Mouse (Mus musculus) olfactory bulb, adult 2 months (tissue): ENCODE measurements around the gene Grk4. TPM values are rescaled to one million over a fixed set of nuclear protein-coding genes. Genes with fewer than 3 reads are reported as not detected.

Source experiments
- H3K27ac ChIP-seq: fragments of 200-500 bp; 2 replicates; pipeline ENCODE4 v1.5.1; 2012; ENCODE audit warnings: low read depth, low read length; ENCODE audit not compliant: insufficient read depth
- H3K4me1 ChIP-seq: fragments of 200-500 bp; 2 replicates; pipeline ENCODE4 v1.6.1; 2012; ENCODE audit warnings: low read length; ENCODE audit not compliant: control insufficient read depth, insufficient read depth
- H3K4me3 ChIP-seq: fragments of 200-500 bp; 2 replicates; pipeline ENCODE4 v1.5.1; 2012; ENCODE audit warnings: mild to moderate bottlenecking, low read depth, low read length, moderate library complexity; ENCODE audit not compliant: insufficient read depth
- CTCF ChIP-seq: fragments of 200-500 bp; IDR thresholded peaks from 2 replicates; pipeline ENCODE4 v1.5.1; 2012; ENCODE audit warnings: low read depth, mild to moderate bottlenecking, low read length, moderate library complexity; ENCODE audit not compliant: insufficient read depth
- POLR2A ChIP-seq: fragments of 200-500 bp; IDR thresholded peaks from 2 replicates; pipeline ENCODE4 v1.6.1; 2012; ENCODE audit warnings: mild to moderate bottlenecking, low read depth, low read length, moderate library complexity; ENCODE audit not compliant: insufficient read depth
- WGBS: fragments of 180-500 bp; shearing (Covaris S2); methylation state at CpG from one replicate; pipeline ENCODE4 v1.1.7; 2018; 5-methylcytosine and 5-hydroxymethylcytosine counted together
- polyA plus RNA-seq: library from polyadenylated mRNA; stranded (reverse); fragments of >200 nt; gene quantifications from 2 replicates; pipeline ENCODE4 v1.2.4, GENCODE M21; 2012; ENCODE audit warnings: low replicate concordance; ENCODE audit not compliant: missing spikeins, insufficient read depth, insufficient read length

Gene Grk4
- polyA plus RNA-seq, 1 experiment: not detected

- WGBS: under 1% methylated on average over 19 of the region's 19 CpGs
- Histone ChIP-seq H3K27ac (peak overlapping the region; percentile 44), H3K4me3 (peak overlapping the region; percentile 89), H3K4me1 (peaks cover 5% of the 10 kb centered on the region)
- TF ChIP-seq CTCF (no peak), POLR2A (no peak)
Measured at GRCm38 (mm10) chr5:34760850-34761508, 100.8 kb downstream of the Grk4 start.

GRCm38 (mm10) chr5:34761509-34761908 is 101.3 kb downstream of the Grk4 start, which contains the start of gene Htt:
TSS of gene Htt (plus strand) at chr5:34761740.
- Histone ChIP-seq H3K4me3 (peak within 1 kb of the TSS; percentile 89), H3K4me1 (peaks cover 5% of the 10 kb centered on the region), H3K27ac (peak within 1 kb of the TSS; percentile 84)
- TF ChIP-seq CTCF (no peak), POLR2A (peak; percentile 90)
- under 1% methylated on average over 35 of the region's 35 CpGs for WGBS

GRCm38 (mm10) chr5:34761934-34762611 is 101.9 kb downstream of the Grk4 start:
- TF ChIP-seq CTCF (no peak), POLR2A (no peak)
- Histone ChIP-seq H3K4me3 (peak overlapping the region; percentile 89), H3K4me1 (peaks cover 5% of the 10 kb centered on the region), H3K27ac (peak overlapping the region; percentile 84)
- WGBS: under 1% methylated on average over 47 of the region's 54 CpGs

GRCm38 (mm10) chr5:34771818-34772217 is 111.6 kb downstream of the Grk4 start:
- no peak overlapping the region for H3K4me3 ChIP-seq
- WGBS: 84% methylated on average over 3 of the region's 3 CpGs
- H3K4me1 ChIP-seq: peaks cover 4% of the 10 kb centered on the region
- TF ChIP-seq POLR2A (no peak), CTCF (no peak)
- no peak overlapping the region for H3K27ac ChIP-seq

- H3K4me3 ChIP-seq: no peak overlapping the region
- 68% methylated on average over 4 of the region's 4 CpGs for WGBS
- TF ChIP-seq POLR2A (no peak), CTCF (no peak)
- H3K27ac ChIP-seq: no peak overlapping the region
- peaks cover 4% of the 10 kb centered on the region for H3K4me1 ChIP-seq
Measured at GRCm38 (mm10) chr5:34772696-34773245, 112.6 kb downstream of the Grk4 start.

GRCm38 (mm10) chr5:34773392-34773791 is 113.2 kb downstream of the Grk4 start:
- TF ChIP-seq CTCF (no peak), POLR2A (no peak)
- no peak overlapping the region for H3K27ac ChIP-seq
- no peak overlapping the region for H3K4me3 ChIP-seq
- H3K4me1 ChIP-seq: peaks cover 4% of the 10 kb centered on the region
- 86% methylated on average over 2 of the region's 2 CpGs for WGBS

GRCm38 (mm10) chr5:34785027-34785426 is 124.8 kb downstream of the Grk4 start:
- no peaks in the 10 kb centered on the region for H3K4me1 ChIP-seq
- H3K27ac ChIP-seq: no peak overlapping the region
- no peak for TF ChIP-seq POLR2A
- no peak for TF ChIP-seq CTCF
- 76% methylated on average over 3 of the region's 3 CpGs for WGBS
- H3K4me3 ChIP-seq: no peak overlapping the region

GRCm38 (mm10) chr5:34791141-34791540 is 131.0 kb downstream of the Grk4 start:
- 91% methylated on average over 2 of the region's 2 CpGs for WGBS
- Histone ChIP-seq H3K27ac (no peak overlapping the region), H3K4me1 (no peaks in the 10 kb centered on the region), H3K4me3 (no peak overlapping the region)
- TF ChIP-seq POLR2A (no peak), CTCF (no peak)
